Mouse (Mus musculus) ES-Bruce4 (cell line): ENCODE results near the gene Cd86. TPM values are rescaled to one million over a fixed set of nuclear protein-coding genes. Genes with fewer than 3 reads are reported as not detected.

ENCODE experiments used
- H3K27ac ChIP-seq: 2 replicates; pipeline ENCODE4 v1.5.1; 2012; ENCODE audit warnings: low read length, inconsistent platforms; ENCODE audit not compliant: insufficient read depth
- H3K27me3 ChIP-seq: 2 replicates; pipeline ENCODE4 v1.6.1; 2012; ENCODE audit warnings: mild to moderate bottlenecking, low read length, inconsistent platforms; ENCODE audit not compliant: control insufficient read depth, poor library complexity, insufficient read depth, severe bottlenecking
- H3K36me3 ChIP-seq: 2 replicates; pipeline ENCODE4 v1.6.1; 2012; ENCODE audit warnings: inconsistent platforms, mild to moderate bottlenecking, low read length, moderate library complexity; ENCODE audit not compliant: control insufficient read depth, poor library complexity, insufficient read depth, severe bottlenecking
- H3K4me1 ChIP-seq: one replicate; pipeline ENCODE4 v1.8.1; 2011; ENCODE audit warnings: low read length; ENCODE audit not compliant: control insufficient read depth, insufficient read depth
- H3K4me3 ChIP-seq: 2 replicates; pipeline ENCODE4 v1.5.1; 2011; ENCODE audit warnings: low read depth, mild to moderate bottlenecking, low read length
- H3K9ac ChIP-seq: 2 replicates; pipeline ENCODE4 v1.6.1; 2012; ENCODE audit warnings: low read depth, mild to moderate bottlenecking, inconsistent platforms; ENCODE audit not compliant: poor library complexity, severe bottlenecking
- H3K9me3 ChIP-seq: replicated peaks from 2 replicates; pipeline ENCODE4 v1.6.1; 2012; ENCODE audit warnings: mild to moderate bottlenecking, low read length, inconsistent platforms; ENCODE audit not compliant: control insufficient read depth, poor library complexity, insufficient read depth, severe bottlenecking
- CTCF ChIP-seq: IDR thresholded peaks from one replicate; pipeline ENCODE4 v1.8.1; 2011; ENCODE audit warnings: low read depth, low read length
- EP300 ChIP-seq: IDR thresholded peaks from 2 replicates; pipeline ENCODE4 v1.6.1; 2011; ENCODE audit warnings: low read depth, low read length; ENCODE audit not compliant: insufficient read depth
- POLR2A ChIP-seq: IDR thresholded peaks from one replicate; pipeline ENCODE4 v1.8.1; 2011; ENCODE audit warnings: low read length; ENCODE audit not compliant: insufficient read depth
- polyA plus RNA-seq: library from polyadenylated mRNA; stranded (reverse); fragments of >200 nt; gene quantifications from 2 replicates; pipeline ENCODE4 v1.2.4, GENCODE M21; 2011; ENCODE audit warnings: low read depth; ENCODE audit not compliant: missing spikeins, insufficient read depth, insufficient read length

Cd86 gene
- polyA plus RNA-seq, 1 experiment = not detected

DNA sequence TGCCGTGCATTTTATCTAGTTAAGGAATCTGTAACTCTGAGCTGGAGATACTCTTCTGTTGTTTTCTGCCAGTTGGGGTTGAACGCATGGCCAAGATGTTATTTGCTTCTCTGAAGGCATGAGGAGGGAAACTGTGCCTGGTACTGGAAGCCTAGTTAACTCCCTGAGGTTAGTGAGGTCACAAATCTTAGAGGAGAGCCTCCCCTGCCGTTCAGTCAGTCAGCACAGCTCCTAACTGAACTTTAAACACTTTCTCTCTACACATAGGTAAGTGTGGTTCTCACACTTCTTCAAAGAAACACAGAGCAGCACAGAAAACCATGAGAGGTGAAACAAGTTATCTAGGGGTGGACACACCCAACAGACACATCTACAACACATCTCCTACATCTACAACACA, 4.7 kb upstream of the Cd86 start:
- no peaks in the 10 kb centered on the region for H3K9me3 ChIP-seq
- no peaks in the 10 kb centered on the region for H3K36me3 ChIP-seq
- H3K9ac ChIP-seq = no peak overlapping the region
- peaks cover 2% of the 10 kb centered on the region for H3K4me1 ChIP-seq
- TF ChIP-seq CTCF (no peak), POLR2A (no peak), EP300 (no peak)
- no peaks in the 10 kb centered on the region for H3K27me3 ChIP-seq
- no peak overlapping the region for H3K27ac ChIP-seq
- no peak overlapping the region for H3K4me3 ChIP-seq

GRCm38 (mm10) chr16:36666448-36667017, 652 bp upstream of the Cd86 start:
- Histone ChIP-seq H3K36me3 (no peaks in the 10 kb centered on the region), H3K9me3 (no peaks in the 10 kb centered on the region), H3K27me3 (no peaks in the 10 kb centered on the region), H3K4me3 (no peak overlapping the region), H3K27ac (no peak overlapping the region), H3K9ac (no peak overlapping the region), H3K4me1 (no peaks in the 10 kb centered on the region)
- TF ChIP-seq EP300 = no peak
- no peak for TF ChIP-seq POLR2A
- TF ChIP-seq CTCF = no peak

DNA sequence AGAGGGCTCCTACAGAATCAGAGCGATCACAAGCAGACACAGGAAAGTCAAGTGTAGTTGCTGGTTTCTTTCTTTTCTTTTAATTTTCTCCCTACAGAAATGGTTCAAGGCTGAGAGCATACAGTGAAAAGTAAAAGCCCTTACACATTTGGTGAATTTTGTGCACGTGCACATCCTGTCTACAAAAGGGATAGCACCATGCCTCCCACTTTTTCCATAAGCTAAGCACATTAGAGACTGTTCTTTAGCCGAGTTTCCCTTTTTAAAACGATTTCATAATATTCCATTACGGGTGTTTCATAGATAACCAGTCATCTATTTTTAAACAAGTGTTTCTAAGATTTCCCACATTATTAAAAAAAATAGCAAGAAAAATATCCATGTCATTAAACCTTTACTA, 2.4 kb downstream of the Cd86 start:
- TF ChIP-seq CTCF = no peak
- no peak for TF ChIP-seq POLR2A
- no peak for TF ChIP-seq EP300
- Histone ChIP-seq H3K27ac (no peak overlapping the region), H3K4me3 (no peak overlapping the region), H3K9ac (no peak overlapping the region), H3K4me1 (no peaks in the 10 kb centered on the region), H3K36me3 (no peaks in the 10 kb centered on the region), H3K9me3 (no peaks in the 10 kb centered on the region), H3K27me3 (no peaks in the 10 kb centered on the region)

- Histone ChIP-seq H3K4me3 (no peak overlapping the region), H3K9ac (no peak overlapping the region), H3K9me3 (no peaks in the 10 kb centered on the region), H3K27ac (no peak overlapping the region), H3K36me3 (no peaks in the 10 kb centered on the region), H3K27me3 (no peaks in the 10 kb centered on the region), H3K4me1 (no peaks in the 10 kb centered on the region)
- TF ChIP-seq CTCF (no peak), POLR2A (no peak), EP300 (no peak)
Measured at GRCm38 (mm10) chr16:36661330-36661729, 4.6 kb downstream of the Cd86 start.

GRCm38 (mm10) chr16:36655910-36656309, 10.0 kb downstream of the Cd86 start:
- Histone ChIP-seq H3K27me3 (no peaks in the 10 kb centered on the region), H3K9ac (no peak overlapping the region), H3K9me3 (peaks cover 12% of the 10 kb centered on the region), H3K36me3 (no peaks in the 10 kb centered on the region), H3K4me1 (peaks cover 2% of the 10 kb centered on the region), H3K27ac (no peak overlapping the region), H3K4me3 (no peak overlapping the region)
- no peak for TF ChIP-seq POLR2A
- no peak for TF ChIP-seq EP300

DNA sequence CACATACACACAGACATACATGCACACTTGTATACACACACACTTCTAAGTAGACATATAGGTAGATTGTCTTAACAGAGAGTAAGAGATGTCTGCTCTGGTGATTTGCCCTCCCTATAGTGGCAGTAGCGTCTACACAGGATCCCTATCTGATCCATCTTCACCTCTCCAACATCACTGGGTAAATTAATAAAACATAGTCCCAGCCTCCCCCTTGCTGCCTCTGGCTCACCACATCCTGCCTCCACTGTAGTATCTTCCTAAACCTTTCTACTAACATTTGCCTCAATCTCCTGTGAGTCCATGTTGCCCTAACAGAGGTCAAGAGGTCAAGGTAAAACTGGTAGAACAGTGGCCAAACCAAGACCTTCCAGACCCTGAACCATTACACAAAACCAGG, 10.7 kb downstream of the Cd86 start:
- Histone ChIP-seq H3K4me3 (no peak overlapping the region), H3K9ac (no peak overlapping the region), H3K9me3 (peaks cover 12% of the 10 kb centered on the region), H3K36me3 (no peaks in the 10 kb centered on the region), H3K27me3 (no peaks in the 10 kb centered on the region), H3K4me1 (peaks cover 5% of the 10 kb centered on the region), H3K27ac (no peak overlapping the region)
- TF ChIP-seq CTCF = no peak
- no peak for TF ChIP-seq EP300
- TF ChIP-seq POLR2A = no peak
